Mouse (Mus musculus): ENCODE results near the gene C1qa.

Gene C1qa

DNA sequence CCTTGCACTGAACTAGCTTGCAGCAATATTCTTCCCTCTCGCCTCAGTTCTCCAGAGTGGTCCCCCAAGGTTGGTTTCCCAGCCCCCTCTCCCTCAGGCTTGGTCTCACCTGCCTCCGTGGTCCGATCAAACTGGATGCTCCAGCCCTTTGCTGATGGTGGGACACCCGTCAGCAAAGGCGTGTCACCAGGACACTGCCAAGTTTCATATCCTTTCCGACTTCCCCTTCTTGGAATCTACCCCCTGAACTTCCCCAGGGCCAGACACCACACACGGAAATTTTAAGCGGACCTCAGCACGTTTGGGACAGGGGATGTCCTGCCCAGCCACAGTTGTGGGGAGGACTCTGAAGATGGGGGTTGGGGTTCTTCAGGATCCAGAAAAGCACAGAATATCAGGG, at the start of gene C1qa:
Gene C1qa, minus strand, starts transcription at position 167 of the 400 bp plus-strand sequence.
- in situ Hi-C loops (cut with MboI, MseI), result loop anchor here (10.0 kb wide), 1 partner anchor 386 kb away; no protein-coding TSS in a partner anchor

- in situ Hi-C loops (cut with MboI, MseI), result no loop called here
Observed at GRCm38 (mm10) chr4:136945397-136945796, 46.8 kb upstream of the C1qa start.

GRCm38 (mm10) chr4:136944558-136945350, 46.2 kb upstream of the C1qa start:
- in situ Hi-C loops (cut with MboI, MseI), result no loop called here

- in situ Hi-C loops (cut with MboI, MseI), result no loop called here
Observed at GRCm38 (mm10) chr4:136943175-136943574, 44.6 kb upstream of the C1qa start.

GRCm38 (mm10) chr4:136942761-136943160, 44.2 kb upstream of the C1qa start:
- in situ Hi-C loops (cut with MboI, MseI), result no loop called here

DNA sequence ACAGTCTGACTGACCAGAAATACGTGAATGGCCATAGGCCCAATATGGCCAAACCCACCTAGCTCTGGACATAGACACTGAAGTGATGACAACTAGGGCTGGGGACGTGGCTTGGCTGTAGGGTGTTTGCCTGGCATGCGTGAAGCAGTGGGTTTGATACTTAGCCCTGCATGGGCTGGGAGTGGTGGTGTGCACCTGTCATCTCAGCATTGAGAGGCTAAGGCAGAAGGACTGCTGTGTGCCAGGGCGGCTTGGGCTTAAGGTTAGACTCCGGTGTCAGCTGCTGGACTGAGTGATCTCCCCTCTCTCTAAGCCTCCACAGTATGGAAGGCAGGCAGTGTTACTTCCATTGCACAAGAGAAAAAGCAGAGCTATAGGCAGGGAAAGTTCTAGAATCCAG, 39.3 kb upstream of the C1qa start:
- in situ Hi-C loops (cut with MboI, MseI), result no loop called here

GRCm38 (mm10) chr4:136937344-136937743, 38.7 kb upstream of the C1qa start:
- in situ Hi-C loops (cut with MboI, MseI), result no loop called here

- in situ Hi-C loops (cut with MboI, MseI), result no loop called here
Observed at GRCm38 (mm10) chr4:136934746-136935613, 36.4 kb upstream of the C1qa start.

- in situ Hi-C loops (cut with MboI, MseI), result no loop called here
Observed at GRCm38 (mm10) chr4:136930474-136930873, 31.9 kb upstream of the C1qa start.

- in situ Hi-C loops (cut with MboI, MseI), result no loop called here
Observed at GRCm38 (mm10) chr4:136928928-136929327, 30.3 kb upstream of the C1qa start.

DNA sequence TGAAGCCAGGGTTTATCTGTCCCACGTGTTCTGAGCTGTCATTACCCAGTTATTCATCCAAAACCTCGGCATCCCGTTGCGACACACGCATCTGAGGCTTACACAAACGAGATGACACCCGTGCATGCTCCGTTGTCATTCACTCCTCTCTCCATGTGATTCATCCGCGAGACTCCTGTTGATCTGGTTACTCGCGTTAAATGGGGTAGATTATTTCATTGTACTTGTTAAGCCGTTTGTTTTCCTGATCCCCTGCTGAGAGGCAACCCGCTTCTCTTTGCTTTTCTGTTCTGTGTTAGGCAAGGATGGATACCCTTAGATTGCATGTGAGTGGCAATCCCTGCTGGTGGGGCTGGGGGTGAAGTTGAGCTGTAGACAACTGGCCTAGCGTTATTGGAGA, 27.2 kb upstream of the C1qa start:
- in situ Hi-C loops (cut with MboI, MseI), result no loop called here

GRCm38 (mm10) chr4:136924529-136924928, 25.9 kb upstream of the C1qa start:
- in situ Hi-C loops (cut with MboI, MseI), result no loop called here

DNA sequence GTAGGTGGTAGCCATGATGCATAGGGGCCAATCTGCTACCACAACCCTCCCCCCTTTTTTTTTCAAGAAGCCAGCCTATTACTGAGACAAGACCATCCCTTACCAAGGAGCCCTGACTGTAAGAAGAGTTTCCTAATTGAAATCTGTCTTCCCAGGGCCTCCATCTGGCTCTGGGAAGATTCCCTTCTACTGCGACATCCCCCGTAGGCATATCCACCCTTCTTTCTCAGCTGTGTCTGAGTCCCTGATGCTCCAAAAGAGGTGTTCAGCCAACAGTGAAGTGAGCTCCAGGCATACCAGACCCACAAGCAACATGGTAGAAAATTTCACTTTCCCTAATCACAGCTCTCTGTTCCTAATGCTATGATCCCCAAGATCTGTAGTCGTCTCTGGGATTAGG, 20.9 kb upstream of the C1qa start:
- in situ Hi-C loops (cut with MboI, MseI), result no loop called here

- in situ Hi-C loops (cut with MboI, MseI), result no loop called here
Observed at GRCm38 (mm10) chr4:136918834-136919233, 20.2 kb upstream of the C1qa start.

DNA sequence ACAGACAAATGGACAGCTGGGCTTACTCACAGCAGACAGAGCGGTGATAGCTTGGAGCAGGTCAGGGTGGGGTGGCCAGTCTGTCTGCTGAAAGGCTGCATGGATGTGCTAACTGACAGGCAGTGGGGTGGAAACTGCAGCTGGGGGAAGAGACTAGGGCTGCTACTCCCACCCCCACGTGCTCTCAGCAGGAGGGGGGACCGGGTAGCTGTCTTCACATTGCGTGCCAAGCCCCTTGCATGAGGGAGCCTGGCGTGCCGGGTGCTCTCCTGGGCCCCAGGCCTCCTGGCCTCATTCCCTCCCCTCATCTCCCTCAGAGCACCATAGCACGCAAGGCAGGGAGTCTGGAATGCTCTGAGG, 18.5 kb upstream of the C1qa start:
- in situ Hi-C loops (cut with MboI, MseI), result no loop called here

DNA sequence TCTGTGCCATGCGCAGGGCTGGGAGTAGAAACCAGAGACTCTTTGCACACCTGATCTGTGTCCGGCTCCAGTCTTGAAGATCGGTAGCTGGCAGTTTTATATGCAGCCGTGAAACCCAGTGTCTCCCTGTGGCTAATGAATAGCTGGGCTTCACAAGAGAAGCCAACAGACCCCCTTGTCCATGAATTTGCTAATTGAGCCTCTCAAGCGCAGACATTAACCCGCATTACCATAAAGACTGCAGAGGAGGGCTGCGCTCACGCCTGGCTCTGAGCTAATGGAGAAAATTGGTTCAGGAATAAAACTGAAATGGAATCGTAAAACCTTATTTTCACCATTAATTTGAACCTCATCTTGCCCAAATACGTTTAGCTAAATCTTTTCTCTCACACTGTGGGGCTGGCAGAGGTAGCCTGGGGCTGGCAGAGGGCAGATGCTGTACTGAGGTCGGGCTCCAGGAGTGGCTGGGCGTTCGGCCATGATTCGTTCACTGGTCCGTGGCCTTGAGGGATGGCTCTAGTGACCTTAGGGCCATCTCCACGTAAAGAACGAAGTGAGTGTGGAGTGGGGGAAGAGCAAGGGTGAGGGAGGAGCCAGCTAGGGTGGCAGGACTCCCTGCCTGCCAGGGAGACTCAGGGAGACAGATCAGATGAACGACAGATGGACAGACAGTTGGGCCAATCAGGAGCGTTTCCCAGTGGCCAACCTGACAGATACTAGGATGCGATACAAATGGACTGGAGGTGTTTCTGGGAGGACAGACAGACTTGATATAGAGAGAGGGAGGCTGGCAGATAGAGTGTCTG, 18.0 kb upstream of the C1qa start:
- in situ Hi-C loops (cut with MboI, MseI), result no loop called here

GRCm38 (mm10) chr4:136912841-136913240, 14.2 kb upstream of the C1qa start:
- in situ Hi-C loops (cut with MboI, MseI), result no loop called here

DNA sequence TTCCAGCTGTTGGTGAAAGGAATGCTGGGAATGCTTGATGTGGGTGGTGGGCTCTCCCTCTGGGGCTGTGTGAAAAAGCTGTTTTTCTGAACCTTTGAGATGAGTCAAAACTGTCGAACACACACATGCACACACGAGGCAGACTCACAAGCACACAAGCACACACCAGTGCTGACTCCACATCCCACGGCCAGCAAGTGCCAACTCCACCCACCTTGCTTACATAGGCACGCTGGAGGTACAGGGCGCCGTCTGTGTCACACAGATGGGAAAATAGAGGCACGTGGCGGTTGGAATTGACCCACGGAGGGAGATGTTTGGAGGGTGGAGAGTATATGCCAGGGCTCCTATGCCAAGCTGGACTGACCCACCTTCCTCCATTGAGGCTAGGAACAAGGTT, 13.2 kb upstream of the C1qa start:
- in situ Hi-C loops (cut with MboI, MseI), result no loop called here

- in situ Hi-C loops (cut with MboI, MseI), result no loop called here
Observed at GRCm38 (mm10) chr4:136911211-136911646, 12.6 kb upstream of the C1qa start.

GRCm38 (mm10) chr4:136907809-136908208, 9.2 kb upstream of the C1qa start:
- in situ Hi-C loops (cut with MboI, MseI), result no loop called here

- in situ Hi-C loops (cut with MboI, MseI), result no loop called here
Observed at GRCm38 (mm10) chr4:136907033-136907432, 8.4 kb upstream of the C1qa start.
